Mouse (Mus musculus) liver, embryonic 14.5 days (tissue): ENCODE measurements around the gene Cep126.

ENCODE experiments used
- CTCF ChIP-seq: IDR thresholded peaks from 2 replicates; pipeline ENCODE4 v1.5.1; 2016; ENCODE audit warnings: antibody characterized with exemption, low read depth, control low read depth
- EP300 ChIP-seq: IDR thresholded peaks from 2 replicates; pipeline ENCODE4 v1.6.1; 2016; ENCODE audit warnings: antibody characterized with exemption, low read depth

GRCm38 (mm10) chr9:8139501-8139900 is 5.4 kb upstream of the Cep126 start:
- TF ChIP-seq CTCF (no peak), EP300 (no peak)
